Mouse (Mus musculus): Measurements from ENCODE around the gene Trim29.

- TF ChIP-seq POLR2A (IDR thresholded peaks at IDR 0.05; ENCODE audit: insufficient read depth, low read depth, low read length) (no peak), CTCF (IDR thresholded peaks at IDR 0.05; ENCODE audit: insufficient read depth, low read depth, low read length) (no peak)
These were observed 21.1 kb downstream of the Trim29 start for GRCm38 (mm10) chr9:43331476-43332471.

Data from olfactory bulb, adult 2 months (tissue).